Mouse (Mus musculus) mouse trophoblast stem cell (cell line): ENCODE measurements at regions not wholly inside any gene's neighbourhood (a gene's known extent, or its start where the extent isn't known, plus 50 kb on each side); places are given as distances from the start of the nearest gene placed in this dataset.
"Not testable (repeated sequence)": the region's sequence is repeated elsewhere in the genome, so short reads cannot be mapped to it uniquely, and the experiment has no call there.

ENCODE experiments used
- in situ Hi-C, 2 experiments: fragments of 300-500 bp; cut with MseI, MboI; formaldehyde crosslinking; loops; 2 replicates in 1 of 2; 3 replicates in 1 of 2; pipeline ENCODE4 v1.15.1; 2025

- in situ Hi-C loops, result no loop called here
Measured at GRCm38 (mm10) chr5:14309981-14310380, 204.7 kb upstream of the Pclo start.

GRCm38 (mm10) chr5:14311729-14312128 lies 203.0 kb upstream of the Pclo start:
- in situ Hi-C loops, result no loop called here

GRCm38 (mm10) chr5:14320216-14320615 lies 194.5 kb upstream of the Pclo start:
- in situ Hi-C loops, result no loop called here

- in situ Hi-C loops, result no loop called here
Measured at GRCm38 (mm10) chr5:14322000-14322399, 192.7 kb upstream of the Pclo start.

- in situ Hi-C loops, result no loop called here
Measured at GRCm38 (mm10) chr5:14360446-14360845, 154.3 kb upstream of the Pclo start.

- in situ Hi-C loops, result loop anchor here in 1 of 2 experiments (25.0 kb wide), 1 partner anchor 423 kb away; no protein-coding TSS in a partner anchor
Measured at GRCm38 (mm10) chr5:14389184-14389890, 125.4 kb upstream of the Pclo start.

- in situ Hi-C loops, result loop anchor here in 1 of 2 experiments (25.0 kb wide), 1 partner anchor 421 kb away; no protein-coding TSS in a partner anchor
Measured at GRCm38 (mm10) chr5:14391793-14392192, 122.9 kb upstream of the Pclo start.

- in situ Hi-C loops, result not testable (repeated sequence)
Measured at GRCm38 (mm10) chr5:14403381-14403780, 111.3 kb upstream of the Pclo start.

- in situ Hi-C loops, result no loop called here
Measured at GRCm38 (mm10) chr5:14404344-14404743, 110.4 kb upstream of the Pclo start.

- in situ Hi-C loops, result no loop called here
Measured at GRCm38 (mm10) chr5:14415234-14415862, 99.4 kb upstream of the Pclo start.

- in situ Hi-C loops, result no loop called here
Measured at GRCm38 (mm10) chr5:14453082-14453481, 61.6 kb upstream of the Pclo start.
